Mouse (Mus musculus) heart, embryonic 14.5 days (tissue): ENCODE measurements around the gene Ddx6. TPM values are rescaled to one million over a fixed set of nuclear protein-coding genes. Genes with fewer than 3 reads are reported as not detected.

Experiments
- polyA plus RNA-seq: library from polyadenylated mRNA; unstranded; fragments of >200 nt; fragmentation: Nextera tagmentation; extraction: Ambion mirVana; gene quantifications from 2 replicates; pipeline ENCODE4 v1.2.1, GENCODE M21; 2014

Gene Ddx6
- polyA plus RNA-seq, 1 experiment from 2014 or later = 14.9 TPM

Other genes starting within 250 kb of the Ddx6 start
- 17.8 and 21.4 TPM in 2 replicates for gene Vps11, start 243.2 kb upstream of the Ddx6 start, polyA plus RNA-seq
- gene Hyou1, start 225.4 kb upstream of the Ddx6 start, polyA plus RNA-seq = 12.7 and 12.9 TPM in 2 replicates
- gene Slc37a4, start 208.0 kb upstream of the Ddx6 start, polyA plus RNA-seq = 32.0 and 35.7 TPM in 2 replicates
- gene Rps25, start 197.8 kb upstream of the Ddx6 start, polyA plus RNA-seq = 1,406 and 1,617 TPM in 2 replicates
- gene Trappc4, start 197.3 kb upstream of the Ddx6 start, polyA plus RNA-seq = 74.0 and 85.4 TPM in 2 replicates
- gene Ccdc84, start 186.3 kb upstream of the Ddx6 start, polyA plus RNA-seq = 19.5 and 20.9 TPM in 2 replicates
- not detected in 2 replicates for gene Foxr1, start 163.8 kb upstream of the Ddx6 start, polyA plus RNA-seq
- not detected in 2 replicates for gene Upk2, start 149.9 kb upstream of the Ddx6 start, polyA plus RNA-seq
- gene Bcl9l, start 122.1 kb upstream of the Ddx6 start, polyA plus RNA-seq = 12.1 and 12.5 TPM in 2 replicates
- gene Cxcr5, start 43.0 kb upstream of the Ddx6 start, polyA plus RNA-seq = not detected in 2 replicates
- not detected in 2 replicates for gene Treh, start 68.3 kb downstream of the Ddx6 start, polyA plus RNA-seq
- gene Phldb1, start 130.3 kb downstream of the Ddx6 start, polyA plus RNA-seq = 23.2 and 25.4 TPM in 2 replicates
- 126 and 131 TPM in 2 replicates for gene Arcn1, start 163.0 kb downstream of the Ddx6 start, polyA plus RNA-seq
- 67.7 and 73.8 TPM in 2 replicates for gene Ift46, start 163.0 kb downstream of the Ddx6 start, polyA plus RNA-seq
- 1.3 and 1.9 TPM in 2 replicates for gene Tmem25, start 194.4 kb downstream of the Ddx6 start, polyA plus RNA-seq
- 1.3 TPM in 1 of 2 replicates, not detected in the other for gene Ttc36, start 198.2 kb downstream of the Ddx6 start, polyA plus RNA-seq